Mouse (Mus musculus) kidney, adult 2 months (tissue): Measurements from ENCODE around the gene Ints5. TPM values are rescaled to one million over a fixed set of nuclear protein-coding genes. Genes with fewer than 3 reads are reported as not detected.

Experiments used
- DNase-seq: peaks from one replicate; pipeline ENCODE4 v3.0.0; 2021
- H3K27ac ChIP-seq: fragments of 200-500 bp; 2 replicates; pipeline ENCODE4 v1.5.1; 2012; ENCODE audit warnings: low read depth, low read length, control low read depth, inconsistent platforms; ENCODE audit not compliant: insufficient read depth
- H3K27me3 ChIP-seq: fragments of 200-500 bp; replicated peaks from 2 replicates; pipeline ENCODE4 v1.6.1; 2012; ENCODE audit warnings: mild to moderate bottlenecking, moderate library complexity, low read length, inconsistent platforms; ENCODE audit not compliant: control insufficient read depth, insufficient read depth
- H3K36me3 ChIP-seq: fragments of 200-500 bp; 2 replicates; pipeline ENCODE4 v1.6.1; 2012; ENCODE audit warnings: mild to moderate bottlenecking, moderate library complexity, low read length, inconsistent platforms; ENCODE audit not compliant: control insufficient read depth, insufficient read depth
- H3K4me1 ChIP-seq: fragments of 200-500 bp; 2 replicates; pipeline ENCODE4 v1.6.1; 2011; ENCODE audit warnings: low read length; ENCODE audit not compliant: control insufficient read depth, insufficient read depth
- H3K4me3 ChIP-seq: fragments of 200-500 bp; 2 replicates; pipeline ENCODE4 v1.5.1; 2011; ENCODE audit warnings: mild to moderate bottlenecking, low read depth, low read length, control low read depth; ENCODE audit not compliant: insufficient read depth
- CTCF ChIP-seq: fragments of 200-500 bp; conservative IDR thresholded peaks from 2 replicates; pipeline ENCODE4 v1.5.1; 2011; ENCODE audit warnings: low read depth, mild to moderate bottlenecking, control low read depth, low read length, moderate library complexity, mixed read lengths; ENCODE audit not compliant: insufficient read depth, insufficient read length
- POLR2A ChIP-seq: fragments of 200-500 bp; IDR thresholded peaks from one replicate; pipeline ENCODE4 v1.6.1; 2011; ENCODE audit warnings: low read depth, low read length, control low read depth
- WGBS: fragments of 180-500 bp; shearing (Covaris S2); methylation state at CpG from one replicate; pipeline ENCODE4 v1.1.7; 2018; 5-methylcytosine and 5-hydroxymethylcytosine counted together
- polyA plus RNA-seq: library from polyadenylated mRNA; depleted of rRNA; stranded (reverse); fragments of >200 nt; gene quantifications from 2 replicates; pipeline ENCODE4 v1.2.3, GENCODE M21; 2012

Ints5 gene
- polyA plus RNA-seq, 1 experiment = 16.7 TPM

- DNase-seq = peak; percentile 98
- H3K4me3 ChIP-seq = peak within 1 kb of the TSS; percentile 78
- H3K27me3 ChIP-seq = no peaks in the 10 kb centered on the region
- peaks cover 1% of the 10 kb centered on the region; the same call in 1 of the 2 replicates for H3K36me3 ChIP-seq
- TF ChIP-seq POLR2A = peak; percentile 89
- no peak for TF ChIP-seq CTCF
- WGBS = under 1% methylated on average over 50 of the region's 50 CpGs
- H3K27ac ChIP-seq = peak within 1 kb of the TSS; percentile 92
- H3K4me1 ChIP-seq = peaks cover 11% of the 10 kb centered on the region
Measured at GRCm38 (mm10) chr19:8920073-8920736, 27.4 kb downstream of the Ints5 start, which contains the start of gene B3gat3. Gene B3gat3, plus strand, starts transcription at chr19:8920374.

- H3K36me3 ChIP-seq = no peaks in the 10 kb centered on the region
- TF ChIP-seq CTCF (no peak), POLR2A (no peak)
- H3K4me3 ChIP-seq = peak overlapping the region; percentile 78
- 1% methylated on average over 6 of the region's 6 CpGs for WGBS
- H3K27ac ChIP-seq = peak overlapping the region; percentile 62
- peaks cover 11% of the 10 kb centered on the region for H3K4me1 ChIP-seq
- DNase-seq = peak; percentile 67
- no peaks in the 10 kb centered on the region for H3K27me3 ChIP-seq
Measured at GRCm38 (mm10) chr19:8920836-8921291, 28.1 kb downstream of the Ints5 start.

GRCm38 (mm10) chr19:8921741-8922140 lies 28.9 kb downstream of the Ints5 start:
- no peak for TF ChIP-seq CTCF
- TF ChIP-seq POLR2A = no peak
- no peaks in the 10 kb centered on the region; the same call in 1 of the 2 replicates for H3K36me3 ChIP-seq
- no peak for DNase-seq
- no peaks in the 10 kb centered on the region for H3K27me3 ChIP-seq
- H3K4me3 ChIP-seq = no peak overlapping the region
- WGBS = 70% methylated on average over 9 of the region's 9 CpGs
- no peak overlapping the region for H3K27ac ChIP-seq
- peaks cover 11% of the 10 kb centered on the region for H3K4me1 ChIP-seq

- no peak for DNase-seq
- WGBS = 79% methylated on average over 2 of the region's 2 CpGs
- Histone ChIP-seq H3K27me3 (no peaks in the 10 kb centered on the region), H3K4me1 (peaks cover under 1% of the 10 kb centered on the region; the same call in 1 of the 2 replicates), H3K27ac (no peak overlapping the region), H3K36me3 (no peaks in the 10 kb centered on the region; the same call in none of the 2 replicates), H3K4me3 (no peak overlapping the region)
- TF ChIP-seq POLR2A (no peak), CTCF (no peak)
Measured at GRCm38 (mm10) chr19:8926766-8927165, 34.0 kb downstream of the Ints5 start.

GRCm38 (mm10) chr19:8927891-8928525 lies 35.2 kb downstream of the Ints5 start:
- H3K4me3 ChIP-seq = no peak overlapping the region
- no peaks in the 10 kb centered on the region for H3K4me1 ChIP-seq
- no peaks in the 10 kb centered on the region for H3K27me3 ChIP-seq
- H3K36me3 ChIP-seq = no peaks in the 10 kb centered on the region; the same call in none of the 2 replicates
- TF ChIP-seq POLR2A = no peak
- no peak overlapping the region for H3K27ac ChIP-seq
- DNase-seq = no peak
- WGBS = 94% methylated on average over 12 of the region's 12 CpGs

GRCm38 (mm10) chr19:8928689-8929223 lies 36.0 kb downstream of the Ints5 start:
- 24% methylated on average over 16 of the region's 16 CpGs for WGBS
- Histone ChIP-seq H3K27me3 (no peaks in the 10 kb centered on the region), H3K36me3 (no peaks in the 10 kb centered on the region; the same call in none of the 2 replicates), H3K27ac (peak overlapping the region; percentile 76), H3K4me3 (peak overlapping the region; percentile 64), H3K4me1 (no peaks in the 10 kb centered on the region)
- TF ChIP-seq CTCF = no peak
- TF ChIP-seq POLR2A = no peak
- peak; percentile 10 for DNase-seq
